Mouse (Mus musculus): ENCODE results near the gene Tex26. TPM values are rescaled to one million over a fixed set of nuclear protein-coding genes. Genes with fewer than 3 reads are reported as not detected.

Gene Tex26
- polyA plus RNA-seq, 1 experiment from 2014 or later = 1.4 TPM

GRCm38 (mm10) chr5:149490275-149490674 is 50.8 kb downstream of the Tex26 start:
- Histone ChIP-seq H3K4me1 (peaks cover 16% of the 10 kb centered on the region), H3K27me3 (no peaks in the 10 kb centered on the region), H3K9ac (no peak overlapping the region), H3K4me2 (replicated peaks) (no peak overlapping the region), H3K27ac (replicated peaks) (no peak overlapping the region), H3K36me3 (no peaks in the 10 kb centered on the region), H3K4me3 (replicated peaks) (no peak overlapping the region), H3K9me3 (replicated peaks) (no peaks in the 10 kb centered on the region)
- no peak for ATAC-seq (ENCODE audit: insufficient number of reproducible peaks, low FRiP score, low TSS enrichment, low read depth)
- WGBS = 47% methylated on average over 15 of the region's 15 CpGs

GRCm38 (mm10) chr5:149495655-149496054 is 56.2 kb downstream of the Tex26 start:
- no peak for ATAC-seq (ENCODE audit: insufficient number of reproducible peaks, low FRiP score, low TSS enrichment, low read depth)
- 41% methylated on average over 6 of the region's 6 CpGs for WGBS
- H3K27ac ChIP-seq (replicated peaks) = no peak overlapping the region
- H3K4me2 ChIP-seq (replicated peaks) = no peak overlapping the region
- no peaks in the 10 kb centered on the region for H3K27me3 ChIP-seq
- no peak overlapping the region for H3K9ac ChIP-seq
- no peaks in the 10 kb centered on the region for H3K36me3 ChIP-seq
- no peak overlapping the region for H3K4me3 ChIP-seq (replicated peaks)
- no peaks in the 10 kb centered on the region for H3K9me3 ChIP-seq (replicated peaks)
- H3K4me1 ChIP-seq = no peaks in the 10 kb centered on the region

- H3K9ac ChIP-seq = no peak overlapping the region
- no peak overlapping the region for H3K27ac ChIP-seq (replicated peaks)
- WGBS = 69% methylated on average over 12 of the region's 12 CpGs
- H3K4me2 ChIP-seq (replicated peaks) = no peak overlapping the region
- no peaks in the 10 kb centered on the region for H3K9me3 ChIP-seq (replicated peaks)
- H3K27me3 ChIP-seq = no peaks in the 10 kb centered on the region
- ATAC-seq (ENCODE audit: insufficient number of reproducible peaks, low FRiP score, low TSS enrichment, low read depth) = no peak
- H3K4me1 ChIP-seq = no peaks in the 10 kb centered on the region
- no peak overlapping the region for H3K4me3 ChIP-seq (replicated peaks)
- no peaks in the 10 kb centered on the region for H3K36me3 ChIP-seq
Measured at GRCm38 (mm10) chr5:149496401-149497066, 57.1 kb downstream of the Tex26 start.

GRCm38 (mm10) chr5:149499936-149500335 is 60.5 kb downstream of the Tex26 start:
- H3K4me2 ChIP-seq (replicated peaks) = no peak overlapping the region
- no peak overlapping the region for H3K4me3 ChIP-seq (replicated peaks)
- no peak overlapping the region for H3K9ac ChIP-seq
- H3K27ac ChIP-seq (replicated peaks) = no peak overlapping the region
- WGBS = 47% methylated on average over 4 of the region's 4 CpGs
- no peaks in the 10 kb centered on the region for H3K4me1 ChIP-seq
- no peak for ATAC-seq (ENCODE audit: insufficient number of reproducible peaks, low FRiP score, low TSS enrichment, low read depth)
- no peaks in the 10 kb centered on the region for H3K36me3 ChIP-seq
- H3K9me3 ChIP-seq (replicated peaks) = no peaks in the 10 kb centered on the region
- H3K27me3 ChIP-seq = no peaks in the 10 kb centered on the region

GRCm38 (mm10) chr5:149503423-149504175 is 64.1 kb downstream of the Tex26 start:
- 66% methylated on average over 23 of the region's 23 CpGs for WGBS
- no peaks in the 10 kb centered on the region for H3K27me3 ChIP-seq
- H3K27ac ChIP-seq (replicated peaks) = no peak overlapping the region
- no peak for ATAC-seq (ENCODE audit: insufficient number of reproducible peaks, low FRiP score, low TSS enrichment, low read depth)
- no peaks in the 10 kb centered on the region for H3K9me3 ChIP-seq (replicated peaks)
- H3K36me3 ChIP-seq = no peaks in the 10 kb centered on the region
- no peak overlapping the region for H3K9ac ChIP-seq
- no peaks in the 10 kb centered on the region for H3K4me1 ChIP-seq
- no peak overlapping the region for H3K4me3 ChIP-seq (replicated peaks)
- H3K4me2 ChIP-seq (replicated peaks) = no peak overlapping the region

GRCm38 (mm10) chr5:149504985-149505384 is 65.5 kb downstream of the Tex26 start:
- no peak overlapping the region for H3K4me2 ChIP-seq (replicated peaks)
- no peak overlapping the region for H3K4me3 ChIP-seq (replicated peaks)
- no peak for ATAC-seq (ENCODE audit: insufficient number of reproducible peaks, low FRiP score, low TSS enrichment, low read depth)
- H3K27ac ChIP-seq (replicated peaks) = no peak overlapping the region
- no peaks in the 10 kb centered on the region for H3K9me3 ChIP-seq (replicated peaks)
- no peak overlapping the region for H3K9ac ChIP-seq
- no peaks in the 10 kb centered on the region for H3K36me3 ChIP-seq
- no peaks in the 10 kb centered on the region for H3K4me1 ChIP-seq
- no peaks in the 10 kb centered on the region for H3K27me3 ChIP-seq
- 78% methylated on average over 8 of the region's 8 CpGs for WGBS

GRCm38 (mm10) chr5:149506033-149506432 is 66.6 kb downstream of the Tex26 start:
- 97% methylated on average over 2 of the region's 2 CpGs for WGBS
- no peak overlapping the region for H3K4me3 ChIP-seq (replicated peaks)
- H3K27ac ChIP-seq (replicated peaks) = no peak overlapping the region
- no peak overlapping the region for H3K4me2 ChIP-seq (replicated peaks)
- H3K9me3 ChIP-seq (replicated peaks) = no peaks in the 10 kb centered on the region
- no peaks in the 10 kb centered on the region for H3K27me3 ChIP-seq
- H3K36me3 ChIP-seq = no peaks in the 10 kb centered on the region
- H3K4me1 ChIP-seq = no peaks in the 10 kb centered on the region
- no peak for ATAC-seq (ENCODE audit: insufficient number of reproducible peaks, low FRiP score, low TSS enrichment, low read depth)
- H3K9ac ChIP-seq = no peak overlapping the region

GRCm38 (mm10) chr5:149508094-149509029 is 68.9 kb downstream of the Tex26 start:
- H3K4me1 ChIP-seq = peaks cover under 1% of the 10 kb centered on the region
- WGBS = 76% methylated on average over 20 of the region's 20 CpGs
- H3K36me3 ChIP-seq = no peaks in the 10 kb centered on the region
- ATAC-seq (ENCODE audit: insufficient number of reproducible peaks, low FRiP score, low TSS enrichment, low read depth) = no peak
- no peak overlapping the region for H3K9ac ChIP-seq
- H3K27ac ChIP-seq (replicated peaks) = no peak overlapping the region
- no peak overlapping the region for H3K4me2 ChIP-seq (replicated peaks)
- H3K27me3 ChIP-seq = no peaks in the 10 kb centered on the region
- H3K4me3 ChIP-seq (replicated peaks) = no peak overlapping the region
- H3K9me3 ChIP-seq (replicated peaks) = no peaks in the 10 kb centered on the region

- Histone ChIP-seq H3K4me3 (replicated peaks) (no peak overlapping the region), H3K27ac (replicated peaks) (no peak overlapping the region), H3K36me3 (no peaks in the 10 kb centered on the region), H3K9me3 (replicated peaks) (no peaks in the 10 kb centered on the region), H3K4me1 (peaks cover 17% of the 10 kb centered on the region), H3K9ac (no peak overlapping the region), H3K4me2 (replicated peaks) (no peak overlapping the region), H3K27me3 (no peaks in the 10 kb centered on the region)
- 76% methylated on average over 13 of the region's 13 CpGs for WGBS
- ATAC-seq (ENCODE audit: insufficient number of reproducible peaks, low FRiP score, low TSS enrichment, low read depth) = no peak
Measured at GRCm38 (mm10) chr5:149510323-149510722, 70.9 kb downstream of the Tex26 start.

- H3K27me3 ChIP-seq = no peaks in the 10 kb centered on the region
- H3K36me3 ChIP-seq = no peaks in the 10 kb centered on the region
- H3K4me2 ChIP-seq (replicated peaks) = no peak overlapping the region
- ATAC-seq (ENCODE audit: insufficient number of reproducible peaks, low FRiP score, low TSS enrichment, low read depth) = no peak
- H3K27ac ChIP-seq (replicated peaks) = no peak overlapping the region
- no peak overlapping the region for H3K9ac ChIP-seq
- H3K9me3 ChIP-seq (replicated peaks) = no peaks in the 10 kb centered on the region
- H3K4me1 ChIP-seq = peaks cover 17% of the 10 kb centered on the region
- no peak overlapping the region for H3K4me3 ChIP-seq (replicated peaks)
- whole genome bisulfite sequencing = 34% methylated on average over 3 of the region's 3 CpGs
Measured at GRCm38 (mm10) chr5:149512695-149513094, 73.2 kb downstream of the Tex26 start.

GRCm38 (mm10) chr5:149513438-149514086 is 74.1 kb downstream of the Tex26 start:
- no peak overlapping the region for H3K4me3 ChIP-seq (replicated peaks)

More at GRCm38 (mm10) chr5:149513438-149514086, 74.1 kb downstream of the Tex26 start:
- Histone ChIP-seq H3K4me1 (peaks cover 17% of the 10 kb centered on the region), H3K4me2 (replicated peaks) (peak overlapping the region; percentile 17), H3K9me3 (replicated peaks) (no peaks in the 10 kb centered on the region), H3K27me3 (no peaks in the 10 kb centered on the region), H3K27ac (replicated peaks) (peak overlapping the region; percentile 65; the same call in 1 of the 2 replicates), H3K36me3 (no peaks in the 10 kb centered on the region), H3K9ac (no peak overlapping the region)
- WGBS = 44% methylated on average over 9 of the region's 9 CpGs
- no peak for ATAC-seq (ENCODE audit: insufficient number of reproducible peaks, low FRiP score, low TSS enrichment, low read depth)
